Mouse (Mus musculus) hindbrain, embryonic 13.5 days (tissue): ENCODE data around the gene Spata6. TPM values are rescaled to one million over a fixed set of nuclear protein-coding genes. Genes with fewer than 3 reads are reported as not detected.
A peak's percentile ranks its signal among the peaks of the same experiment; 100 is the strongest.

Source experiments
- ATAC-seq: fragments of 200-750 bp; cut with Nextera tagmentation; 2 replicates; pipeline ENCODE4 v1.8.0; 2017; ENCODE audit warnings: moderate TSS enrichment; ENCODE audit not compliant: low FRiP score
- H3K27ac ChIP-seq: fragments of 300-500 bp; sonication (generic); 2 replicates; pipeline ENCODE4 v1.5.1; 2015; ENCODE audit warnings: inconsistent platforms, mild to moderate bottlenecking, moderate library complexity
- H3K27me3 ChIP-seq: fragments of 300-500 bp; sonication (generic); 2 replicates; pipeline ENCODE4 v1.6.1; 2015; ENCODE audit warnings: mild to moderate bottlenecking, inconsistent platforms
- H3K36me3 ChIP-seq: fragments of 300-500 bp; sonication (generic); 2 replicates; pipeline ENCODE4 v1.6.1; 2015; ENCODE audit warnings: mild to moderate bottlenecking, inconsistent platforms
- H3K4me1 ChIP-seq: fragments of 300-500 bp; sonication (generic); replicated peaks from 2 replicates; pipeline ENCODE4 v1.6.1; 2015; ENCODE audit warnings: inconsistent platforms
- H3K4me2 ChIP-seq: fragments of 300-500 bp; sonication (generic); 2 replicates; pipeline ENCODE4 v1.6.1; 2015; ENCODE audit warnings: inconsistent platforms, mild to moderate bottlenecking, moderate library complexity
- H3K4me3 ChIP-seq: fragments of 300-500 bp; sonication (generic); 2 replicates; pipeline ENCODE4 v1.5.1; 2015; ENCODE audit warnings: mild to moderate bottlenecking, inconsistent platforms
- H3K9ac ChIP-seq: fragments of 300-500 bp; sonication (generic); 2 replicates; pipeline ENCODE4 v1.6.1; 2015; ENCODE audit warnings: mild to moderate bottlenecking, inconsistent platforms
- H3K9me3 ChIP-seq: fragments of 300-500 bp; sonication (generic); 2 replicates; pipeline ENCODE4 v1.6.1; 2016; ENCODE audit warnings: inconsistent platforms
- WGBS: fragments of 180-500 bp; shearing (Covaris S2); methylation state at CpG from one replicate; pipeline ENCODE4 v1.1.7; 2015; 5-methylcytosine and 5-hydroxymethylcytosine counted together
- polyA plus RNA-seq: library from polyadenylated mRNA; unstranded; fragments of >200 nt; fragmentation: Nextera tagmentation; extraction: Ambion mirVana; gene quantifications from 2 replicates; pipeline ENCODE4 v1.2.1, GENCODE M21; 2015

The Spata6 gene
- polyA plus RNA-seq, 1 experiment from 2014 or later = 20.6 TPM

DNA sequence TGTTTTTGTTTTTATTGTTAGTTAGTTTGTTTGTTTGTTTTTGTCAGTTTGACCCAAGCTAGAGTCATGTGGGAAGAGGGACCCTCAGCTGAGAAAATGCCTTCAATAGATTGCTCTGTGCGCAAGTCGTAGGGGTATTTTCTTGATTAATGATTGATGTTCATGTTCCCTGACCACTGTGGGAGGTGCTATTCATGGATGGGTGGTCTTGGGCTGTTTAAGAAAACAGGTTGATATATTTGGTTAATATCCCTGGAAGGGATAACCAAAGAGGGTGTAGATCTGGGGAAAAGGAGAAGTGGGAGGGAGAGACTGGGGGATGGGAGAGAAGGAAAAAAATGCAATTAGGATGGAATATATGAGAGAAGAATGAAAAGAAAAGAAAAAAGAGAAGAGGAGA, 15.7 kb upstream of the Spata6 start:
- 67% methylated on average over 2 of the region's 2 CpGs for WGBS
- Histone ChIP-seq H3K36me3 (no peaks in the 10 kb centered on the region), H3K27ac (no peak overlapping the region), H3K9ac (no peak overlapping the region), H3K4me3 (no peak overlapping the region), H3K27me3 (no peaks in the 10 kb centered on the region), H3K4me2 (no peak overlapping the region), H3K9me3 (no peaks in the 10 kb centered on the region), H3K4me1 (no peaks in the 10 kb centered on the region)
- no peak for ATAC-seq

DNA sequence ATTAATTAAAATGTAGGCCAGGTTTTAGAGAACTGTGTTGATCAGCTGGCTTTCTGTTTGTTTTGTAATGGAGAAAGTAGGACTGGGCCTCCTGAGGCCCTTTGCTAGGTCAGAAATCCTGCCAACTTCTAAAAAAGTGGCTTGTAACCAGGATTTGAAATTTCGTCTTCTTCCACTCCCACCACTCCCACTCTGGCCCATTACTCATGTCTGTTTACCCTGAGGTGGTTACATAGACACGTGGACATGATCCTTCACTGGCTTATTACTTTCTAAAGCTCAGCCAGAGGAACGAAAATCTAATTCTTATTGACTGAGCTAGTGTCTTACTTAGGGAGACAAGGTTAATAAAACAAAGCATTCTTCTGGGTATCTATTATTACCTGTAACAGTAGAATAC, 14.8 kb upstream of the Spata6 start:
- 71% methylated on average over 3 of the region's 3 CpGs for WGBS
- Histone ChIP-seq H3K4me2 (no peak overlapping the region), H3K9ac (no peak overlapping the region), H3K36me3 (no peaks in the 10 kb centered on the region), H3K27ac (no peak overlapping the region), H3K27me3 (no peaks in the 10 kb centered on the region), H3K4me3 (no peak overlapping the region), H3K9me3 (no peaks in the 10 kb centered on the region), H3K4me1 (no peaks in the 10 kb centered on the region)
- no peak for ATAC-seq

DNA sequence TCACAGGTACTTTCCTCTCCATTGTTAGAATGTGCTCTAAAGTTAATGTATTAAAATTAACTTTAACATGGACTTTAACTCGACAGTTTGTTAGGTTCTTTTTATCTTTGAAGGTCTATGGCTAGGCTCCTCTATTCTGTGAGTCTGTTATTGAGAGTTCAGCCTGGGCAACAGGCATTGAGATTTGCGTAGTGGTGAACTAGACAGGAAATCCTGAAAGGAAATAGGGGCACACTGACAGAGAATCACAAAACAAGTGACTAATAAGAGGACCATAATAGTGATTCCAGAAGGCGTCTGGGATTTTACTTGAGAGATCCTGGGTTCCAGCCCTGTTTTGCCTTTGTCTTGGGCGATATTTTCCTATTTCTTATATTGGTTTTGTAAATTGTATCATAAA, 488 bp upstream of the Spata6 start:
- no peaks in the 10 kb centered on the region for H3K36me3 ChIP-seq
- H3K4me2 ChIP-seq = peak overlapping the region; percentile 82
- no peak overlapping the region for H3K27ac ChIP-seq
- peaks cover 11% of the 10 kb centered on the region for H3K4me1 ChIP-seq
- H3K4me3 ChIP-seq = peak overlapping the region; percentile 71
- no peaks in the 10 kb centered on the region for H3K27me3 ChIP-seq
- no peaks in the 10 kb centered on the region for H3K9me3 ChIP-seq
- H3K9ac ChIP-seq = no peak overlapping the region
- WGBS = 69% methylated on average over 4 of the region's 4 CpGs
- no peak for ATAC-seq

DNA sequence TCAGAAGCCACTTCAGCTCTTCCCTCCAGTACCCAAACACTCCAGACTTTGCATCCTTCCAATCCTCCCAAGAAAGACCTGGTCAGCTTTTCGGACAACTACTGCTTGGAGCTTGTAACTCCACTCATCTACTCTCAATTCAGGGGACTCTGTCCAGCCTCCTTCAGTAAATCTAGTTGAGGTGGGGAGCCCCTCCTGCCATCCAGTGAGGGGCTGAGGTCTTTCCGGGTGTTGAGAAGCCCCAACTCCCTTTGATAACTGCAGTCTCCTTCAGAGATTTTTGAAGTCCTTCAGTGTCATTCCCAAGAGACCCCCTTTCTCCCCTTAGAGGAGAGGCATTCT, 849 bp downstream of the Spata6 start:
- H3K4me1 ChIP-seq = peaks cover 11% of the 10 kb centered on the region
- peak overlapping the region; percentile 82 for H3K4me2 ChIP-seq
- no peak for ATAC-seq
- no peaks in the 10 kb centered on the region for H3K36me3 ChIP-seq
- H3K27ac ChIP-seq = peak overlapping the region; percentile 25; the same call in 1 of the 2 replicates
- peak overlapping the region; percentile 71 for H3K4me3 ChIP-seq
- peak overlapping the region; percentile 80; the same call in 1 of the 2 replicates for H3K9ac ChIP-seq
- H3K27me3 ChIP-seq = no peaks in the 10 kb centered on the region
- 27% methylated on average over 2 of the region's 2 CpGs for WGBS
- H3K9me3 ChIP-seq = no peaks in the 10 kb centered on the region

DNA sequence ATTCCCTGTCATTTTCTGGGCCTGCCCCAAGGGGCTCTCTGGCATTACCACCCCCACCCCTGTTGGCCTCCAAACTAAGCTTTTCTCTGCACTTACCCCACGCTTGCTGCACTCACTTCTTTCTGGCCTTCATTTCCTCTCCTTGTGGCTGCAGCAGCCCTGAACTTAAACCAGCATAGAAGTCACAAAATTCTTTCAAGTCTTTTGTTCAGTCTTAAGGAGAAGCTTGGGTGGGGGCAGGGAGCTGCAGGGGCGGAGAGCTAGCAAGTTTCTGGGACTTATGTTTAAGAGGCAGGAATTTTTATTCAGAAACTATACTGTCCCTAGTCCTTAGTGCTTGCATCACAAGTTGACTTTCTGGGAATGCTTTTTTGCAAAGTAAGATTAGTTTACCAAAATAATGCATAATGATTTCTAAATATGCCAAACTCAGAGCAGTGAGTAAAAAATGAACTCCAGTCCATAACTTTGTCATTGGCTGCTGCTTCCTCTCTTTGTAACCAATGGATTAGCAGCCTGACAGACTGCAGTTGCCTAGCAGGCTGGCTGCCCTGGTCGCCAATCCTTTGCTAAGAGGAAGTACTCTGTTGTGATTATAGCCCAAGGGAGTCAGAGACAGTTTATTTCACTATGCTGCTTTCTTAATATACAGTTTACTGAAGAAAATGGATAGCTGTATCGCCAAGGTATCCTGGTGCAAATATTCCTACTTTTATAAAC, 1.5 kb downstream of the Spata6 start:
- no peaks in the 10 kb centered on the region for H3K36me3 ChIP-seq
- H3K27ac ChIP-seq = peak overlapping the region; percentile 25; the same call in 1 of the 2 replicates
- H3K4me2 ChIP-seq = peak overlapping the region; percentile 82
- 28% methylated on average over 4 of the region's 4 CpGs for WGBS
- no peaks in the 10 kb centered on the region for H3K9me3 ChIP-seq
- peak overlapping the region; percentile 36; the same call in 1 of the 2 replicates for H3K9ac ChIP-seq
- no peak for ATAC-seq
- H3K27me3 ChIP-seq = no peaks in the 10 kb centered on the region
- H3K4me1 ChIP-seq = peaks cover 11% of the 10 kb centered on the region
- H3K4me3 ChIP-seq = peak overlapping the region; percentile 71

DNA sequence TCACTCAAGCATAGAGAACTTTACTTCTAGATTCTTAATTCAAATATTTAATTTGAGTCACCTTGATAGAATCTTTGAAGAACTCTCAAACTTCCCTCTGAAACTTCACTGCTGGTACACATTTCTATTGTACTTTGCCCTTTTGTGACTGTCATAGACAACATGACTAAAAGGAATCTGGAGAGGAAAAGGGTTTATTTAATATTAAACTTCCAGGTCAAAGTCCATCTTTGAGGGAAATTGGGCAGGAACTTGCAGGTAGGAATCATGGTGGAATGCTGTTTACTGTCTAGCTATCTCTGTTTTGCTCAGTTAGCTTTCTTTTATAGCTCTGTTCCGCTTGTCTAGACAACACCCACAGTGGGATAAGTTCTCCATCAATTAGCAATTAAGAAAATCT, 17.8 kb downstream of the Spata6 start:
- Histone ChIP-seq H3K27ac (no peak overlapping the region), H3K4me2 (no peak overlapping the region), H3K27me3 (no peaks in the 10 kb centered on the region), H3K36me3 (no peaks in the 10 kb centered on the region), H3K4me3 (no peak overlapping the region), H3K4me1 (no peaks in the 10 kb centered on the region), H3K9ac (no peak overlapping the region), H3K9me3 (no peaks in the 10 kb centered on the region)
- WGBS = 96% methylated on average over 1 of the region's 1 CpGs
- ATAC-seq = no peak

DNA sequence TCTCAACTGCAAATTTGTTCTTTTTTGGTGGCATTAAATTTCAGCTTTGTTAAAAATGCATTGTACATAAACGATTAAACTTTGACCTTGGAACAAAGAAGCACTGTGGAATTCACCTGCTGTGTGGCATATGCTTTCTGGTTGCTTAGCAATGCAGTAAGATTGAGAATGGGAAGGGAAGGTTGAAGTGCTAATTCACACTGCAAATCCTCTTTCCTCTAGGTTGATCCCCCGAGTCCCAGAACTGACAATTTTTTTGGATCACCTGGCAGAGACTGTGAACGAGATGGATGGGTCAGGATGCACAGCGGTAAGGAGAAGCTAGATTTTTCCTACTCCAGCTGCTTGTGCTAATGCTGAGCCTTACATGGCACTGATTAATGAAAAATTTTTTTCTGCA, 60.7 kb downstream of the Spata6 start:
- H3K27me3 ChIP-seq = no peaks in the 10 kb centered on the region
- 43% methylated on average over 4 of the region's 4 CpGs for WGBS
- no peaks in the 10 kb centered on the region for H3K9me3 ChIP-seq
- H3K36me3 ChIP-seq = no peaks in the 10 kb centered on the region
- no peak for ATAC-seq
- no peak overlapping the region for H3K4me3 ChIP-seq
- no peaks in the 10 kb centered on the region for H3K4me1 ChIP-seq
- H3K27ac ChIP-seq = no peak overlapping the region
- H3K9ac ChIP-seq = no peak overlapping the region
- H3K4me2 ChIP-seq = no peak overlapping the region

DNA sequence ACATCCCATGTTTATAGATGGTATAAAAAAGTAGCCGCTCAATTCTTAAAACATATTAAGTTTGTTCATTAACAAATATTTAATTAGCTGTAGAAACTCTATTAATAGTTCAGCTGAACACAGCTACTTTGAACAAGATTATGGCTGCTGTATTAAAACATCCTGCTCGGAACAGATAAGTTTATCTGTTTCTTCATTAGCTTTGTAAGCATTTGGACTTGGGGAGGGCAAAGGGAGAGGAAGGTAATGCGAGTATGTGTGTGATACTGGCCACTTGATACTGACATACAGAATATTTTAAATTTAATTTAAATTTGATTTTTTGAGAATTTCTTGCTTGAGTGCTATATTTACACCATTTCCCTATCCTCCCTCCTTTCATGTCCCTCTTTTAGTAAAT, 80.1 kb downstream of the Spata6 start:
- no peak overlapping the region for H3K9ac ChIP-seq
- no peaks in the 10 kb centered on the region for H3K27me3 ChIP-seq
- H3K36me3 ChIP-seq = no peaks in the 10 kb centered on the region
- no peaks in the 10 kb centered on the region for H3K9me3 ChIP-seq
- H3K4me3 ChIP-seq = no peak overlapping the region
- no peaks in the 10 kb centered on the region for H3K4me1 ChIP-seq
- ATAC-seq = no peak
- WGBS = 96% methylated on average over 3 of the region's 3 CpGs
- no peak overlapping the region for H3K4me2 ChIP-seq
- H3K27ac ChIP-seq = no peak overlapping the region

DNA sequence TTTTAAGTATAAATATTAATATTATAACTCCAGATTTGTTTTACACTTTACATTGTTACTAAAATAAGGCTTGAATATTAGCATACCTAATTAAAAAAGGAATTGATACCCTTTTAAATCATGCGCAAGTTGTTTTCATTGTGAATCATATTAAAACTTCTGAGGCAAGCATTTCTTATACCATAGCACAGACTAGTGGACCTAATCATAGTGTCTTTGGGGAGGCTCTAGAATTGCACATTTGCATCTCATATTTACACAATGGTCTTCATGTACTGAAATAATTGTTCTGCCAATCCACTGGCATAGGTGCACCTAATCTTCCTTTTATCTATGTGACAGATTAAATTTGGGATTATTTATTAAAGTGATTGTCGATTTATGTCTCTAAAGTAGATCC, 83.4 kb downstream of the Spata6 start:
- Histone ChIP-seq H3K4me3 (no peak overlapping the region), H3K9ac (no peak overlapping the region), H3K4me1 (no peaks in the 10 kb centered on the region), H3K27me3 (no peaks in the 10 kb centered on the region), H3K27ac (no peak overlapping the region), H3K4me2 (no peak overlapping the region), H3K9me3 (no peaks in the 10 kb centered on the region), H3K36me3 (no peaks in the 10 kb centered on the region)
- ATAC-seq = no peak
- WGBS = 91% methylated on average over 2 of the region's 2 CpGs

DNA sequence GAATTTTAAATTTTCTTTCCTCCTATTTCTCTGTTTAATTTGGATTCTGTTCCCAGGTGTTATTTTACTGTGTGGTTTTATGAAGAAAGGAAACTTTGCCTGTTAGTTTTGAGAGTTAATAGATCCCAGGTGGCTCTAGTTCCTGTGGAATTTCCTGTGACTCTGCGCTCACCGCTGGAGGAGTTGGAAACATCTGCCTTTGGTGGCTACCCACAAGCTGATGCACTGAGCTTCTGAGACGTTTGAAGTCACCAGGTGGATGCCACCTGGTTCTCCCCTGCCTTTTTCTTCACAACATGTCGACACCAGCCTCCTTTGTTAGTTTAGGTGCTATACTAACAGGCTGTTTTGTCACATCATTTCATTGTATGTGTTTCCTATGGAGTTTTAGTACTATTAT, 97.7 kb downstream of the Spata6 start:
- no peak for ATAC-seq
- H3K27me3 ChIP-seq = no peaks in the 10 kb centered on the region
- no peaks in the 10 kb centered on the region for H3K9me3 ChIP-seq
- H3K27ac ChIP-seq = no peak overlapping the region
- no peaks in the 10 kb centered on the region for H3K4me1 ChIP-seq
- no peaks in the 10 kb centered on the region for H3K36me3 ChIP-seq
- H3K4me3 ChIP-seq = no peak overlapping the region
- H3K4me2 ChIP-seq = no peak overlapping the region
- no peak overlapping the region for H3K9ac ChIP-seq
- 68% methylated on average over 4 of the region's 4 CpGs for WGBS

DNA sequence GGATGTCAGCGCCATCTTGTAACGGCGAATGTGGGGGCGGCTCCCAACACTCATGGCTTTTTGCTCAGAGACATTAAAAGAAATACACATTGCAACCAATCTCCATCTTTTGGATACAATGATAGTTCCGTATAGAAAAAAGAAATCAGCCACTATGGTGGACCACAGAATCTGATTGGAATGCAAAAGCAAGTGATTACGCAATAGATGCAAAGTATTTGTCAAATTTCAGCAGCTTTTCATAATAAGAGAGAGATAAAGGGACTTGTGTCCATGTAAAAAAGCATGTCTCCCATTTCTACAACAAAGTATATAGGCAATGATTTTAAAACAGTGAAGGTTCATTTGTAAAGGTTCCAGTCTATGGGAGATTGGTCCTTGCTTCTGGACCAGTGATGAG, 119.1 kb downstream of the Spata6 start:
- Histone ChIP-seq H3K4me3 (no peak overlapping the region), H3K4me2 (no peak overlapping the region), H3K9ac (no peak overlapping the region), H3K36me3 (no peaks in the 10 kb centered on the region), H3K4me1 (no peaks in the 10 kb centered on the region), H3K9me3 (no peaks in the 10 kb centered on the region), H3K27me3 (no peaks in the 10 kb centered on the region), H3K27ac (no peak overlapping the region)
- 96% methylated on average over 6 of the region's 6 CpGs for WGBS
- no peak for ATAC-seq

DNA sequence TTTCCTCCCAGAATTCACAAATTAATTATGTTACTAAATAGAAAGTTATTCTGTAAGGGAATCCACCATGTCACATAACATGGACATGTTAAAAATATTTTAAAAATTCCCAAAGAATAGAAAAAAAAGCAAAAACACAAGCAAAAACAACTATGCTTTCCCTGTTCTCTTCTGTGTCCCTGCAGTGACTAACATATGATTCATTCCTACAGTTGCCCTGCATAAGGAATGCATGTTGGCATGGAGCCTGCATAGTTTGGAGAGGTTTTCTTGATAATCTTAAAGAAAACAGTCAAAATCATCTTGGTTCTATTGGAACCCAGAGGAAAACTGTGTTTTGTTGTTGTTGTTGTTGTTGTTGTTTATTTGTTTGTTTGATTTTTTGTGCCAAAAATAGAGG, 132.8 kb downstream of the Spata6 start:
- no peak for ATAC-seq
- Histone ChIP-seq H3K27me3 (no peaks in the 10 kb centered on the region), H3K4me3 (no peak overlapping the region), H3K9ac (no peak overlapping the region), H3K9me3 (0 out of 2 replicates have a peak, but pooled peaks cover 3% of the 10 kb centered on the region), H3K27ac (no peak overlapping the region), H3K4me2 (no peak overlapping the region), H3K36me3 (no peaks in the 10 kb centered on the region), H3K4me1 (no peaks in the 10 kb centered on the region)

DNA sequence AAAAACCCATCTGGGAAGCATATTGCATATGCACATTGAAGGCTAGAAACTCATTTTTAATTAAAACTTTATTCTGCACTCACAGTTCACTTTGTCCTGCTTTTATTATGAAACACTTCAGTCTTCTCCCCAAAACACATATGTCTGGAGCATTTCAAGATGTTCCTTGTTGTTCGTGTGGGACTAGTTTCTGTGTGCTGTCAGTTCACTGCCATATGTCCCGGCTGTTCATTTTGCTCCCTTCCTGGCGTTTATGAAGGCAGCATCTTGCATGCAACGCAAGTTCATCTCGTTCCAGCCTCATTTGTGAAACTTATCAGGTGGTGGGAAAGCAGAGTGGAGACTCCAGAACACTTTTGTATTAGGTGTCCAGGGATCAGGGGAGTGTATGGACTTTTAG, 146.9 kb downstream of the Spata6 start:
- 85% methylated on average over 5 of the region's 5 CpGs for WGBS
- no peak for ATAC-seq
- Histone ChIP-seq H3K4me2 (no peak overlapping the region), H3K9me3 (no peaks in the 10 kb centered on the region), H3K27me3 (no peaks in the 10 kb centered on the region), H3K27ac (no peak overlapping the region), H3K4me1 (no peaks in the 10 kb centered on the region), H3K4me3 (no peak overlapping the region), H3K9ac (no peak overlapping the region), H3K36me3 (no peaks in the 10 kb centered on the region)
